Mouse (Mus musculus): Measurements from ENCODE around the gene Prkca. TPM values are rescaled to one million over a fixed set of nuclear protein-coding genes. Genes with fewer than 3 reads are reported as not detected.

The Prkca gene
- total and polyA plus RNA-seq, 3 experiments: 11.6 to 33.4 (median 32.2) TPM

DNA sequence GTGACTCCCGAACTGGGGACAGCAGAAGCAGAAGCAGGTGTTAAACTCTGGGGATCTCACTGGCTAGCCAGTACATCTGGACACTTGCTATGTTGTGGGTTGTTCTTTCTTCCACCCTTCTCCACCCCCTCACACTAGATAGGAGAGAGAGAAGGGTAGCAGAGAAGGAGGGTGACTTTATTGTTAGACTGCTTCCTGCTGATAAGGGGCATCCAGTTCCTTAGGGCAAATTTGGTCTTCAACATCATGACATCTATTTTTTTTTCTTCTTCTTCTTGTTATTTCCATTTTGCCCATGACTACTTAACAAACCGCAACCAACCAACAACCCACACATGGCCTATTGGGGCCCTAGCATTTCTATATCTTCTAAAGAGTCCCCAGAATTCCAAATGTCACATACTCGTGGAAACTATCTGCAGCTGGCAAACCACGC is 97.4 kb downstream of the Prkca start:
- H3K4me3 ChIP-seq: no peak overlapping the region
- H3K27me3 ChIP-seq (ENCODE audit: control insufficient read depth, insufficient read depth, low read length): no peaks in the 10 kb centered on the region
- TF ChIP-seq EP300 (IDR thresholded peaks at IDR 0.05; ENCODE audit: insufficient read depth, low read depth, low read length): no peak
- TF ChIP-seq CTCF (IDR thresholded peaks at IDR 0.05): no peak
- no peak for TF ChIP-seq POLR2A (IDR thresholded peaks at IDR 0.05; ENCODE audit: insufficient read depth, low read depth, low read length)
- DNase-seq: no peak
- H3K4me1 ChIP-seq (ENCODE audit: control insufficient read depth, insufficient read depth, low read length): peaks cover 7% of the 10 kb centered on the region
- WGBS: 51% methylated on average over 4 of the region's 4 CpGs
- no peak overlapping the region for H3K27ac ChIP-seq
- intact Hi-C loops (cut with DNase I): no loop called here
- H3K79me2 ChIP-seq (replicated peaks; ENCODE audit: control insufficient read depth, insufficient read depth, low read length): no peaks in the 10 kb centered on the region
- no peaks in the 10 kb centered on the region for H3K36me3 ChIP-seq (ENCODE audit: control insufficient read depth, insufficient read depth, low read length)
- no peak overlapping the region for H3K9ac ChIP-seq (ENCODE audit: low read depth, low read length)

DNA sequence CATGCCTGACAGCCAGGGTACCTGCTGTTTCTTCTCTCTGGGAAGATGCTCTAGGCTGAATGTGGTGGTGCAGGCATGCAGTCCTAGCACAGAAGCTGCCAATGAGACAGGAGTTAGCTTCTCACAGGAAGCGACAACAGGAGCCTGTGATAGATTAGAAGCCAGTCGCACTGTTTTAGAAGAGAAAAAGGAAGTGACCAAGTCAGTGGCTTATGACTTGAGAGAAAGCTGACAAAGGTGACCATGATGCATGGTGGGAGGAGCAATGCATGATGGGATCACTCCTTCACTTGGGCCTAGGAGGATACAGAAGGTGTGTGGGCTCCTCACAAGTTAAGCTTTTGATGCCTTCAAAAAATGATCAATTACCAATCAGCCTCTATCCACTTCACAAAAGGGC is 99.5 kb downstream of the Prkca start:
- H3K4me3 ChIP-seq: no peak overlapping the region
- H3K27me3 ChIP-seq (ENCODE audit: control insufficient read depth, insufficient read depth, low read length): no peaks in the 10 kb centered on the region
- H3K79me2 ChIP-seq (replicated peaks; ENCODE audit: control insufficient read depth, insufficient read depth, low read length): no peaks in the 10 kb centered on the region; the same call in 1 of the 2 replicates
- H3K36me3 ChIP-seq (ENCODE audit: control insufficient read depth, insufficient read depth, low read length): no peaks in the 10 kb centered on the region
- no peak for DNase-seq
- intact Hi-C loops (cut with DNase I): no loop called here
- no peak overlapping the region for H3K9ac ChIP-seq (ENCODE audit: low read depth, low read length)
- peaks cover 7% of the 10 kb centered on the region for H3K4me1 ChIP-seq (ENCODE audit: control insufficient read depth, insufficient read depth, low read length)
- no peak overlapping the region for H3K27ac ChIP-seq
- 44% methylated on average over 2 of the region's 2 CpGs for WGBS
- TF ChIP-seq EP300 (IDR thresholded peaks at IDR 0.05; ENCODE audit: insufficient read depth, low read depth, low read length) (no peak), CTCF (IDR thresholded peaks at IDR 0.05) (no peak), POLR2A (IDR thresholded peaks at IDR 0.05; ENCODE audit: insufficient read depth, low read depth, low read length) (no peak)

GRCm38 (mm10) chr11:108243633-108244032 is 100.1 kb downstream of the Prkca start:
- TF ChIP-seq CTCF (IDR thresholded peaks at IDR 0.05): no peak
- TF ChIP-seq EP300 (IDR thresholded peaks at IDR 0.05; ENCODE audit: insufficient read depth, low read depth, low read length): no peak
- no peak for TF ChIP-seq POLR2A (IDR thresholded peaks at IDR 0.05; ENCODE audit: insufficient read depth, low read depth, low read length)
- Histone ChIP-seq H3K4me3 (no peak overlapping the region), H3K27me3 (ENCODE audit: control insufficient read depth, insufficient read depth, low read length) (no peaks in the 10 kb centered on the region), H3K36me3 (ENCODE audit: control insufficient read depth, insufficient read depth, low read length) (no peaks in the 10 kb centered on the region), H3K4me1 (ENCODE audit: control insufficient read depth, insufficient read depth, low read length) (peaks cover 7% of the 10 kb centered on the region), H3K79me2 (replicated peaks; ENCODE audit: control insufficient read depth, insufficient read depth, low read length) (no peaks in the 10 kb centered on the region; the same call in 1 of the 2 replicates), H3K27ac (no peak overlapping the region), H3K9ac (ENCODE audit: low read depth, low read length) (no peak overlapping the region)
- 82% methylated on average over 2 of the region's 2 CpGs for WGBS
- DNase-seq: no peak
- intact Hi-C loops (cut with DNase I): no loop called here

GRCm38 (mm10) chr11:108240924-108241498 is 102.7 kb downstream of the Prkca start:
- Histone ChIP-seq H3K79me2 (replicated peaks; ENCODE audit: control insufficient read depth, insufficient read depth, low read length) (no peaks in the 10 kb centered on the region; the same call in 1 of the 2 replicates), H3K27ac (no peak overlapping the region), H3K27me3 (ENCODE audit: control insufficient read depth, insufficient read depth, low read length) (no peaks in the 10 kb centered on the region), H3K4me3 (no peak overlapping the region), H3K9ac (ENCODE audit: low read depth, low read length) (no peak overlapping the region), H3K4me1 (ENCODE audit: control insufficient read depth, insufficient read depth, low read length) (peaks cover 2% of the 10 kb centered on the region), H3K36me3 (ENCODE audit: control insufficient read depth, insufficient read depth, low read length) (no peaks in the 10 kb centered on the region)
- no peak for DNase-seq
- no peak for TF ChIP-seq CTCF (IDR thresholded peaks at IDR 0.05)
- TF ChIP-seq EP300 (IDR thresholded peaks at IDR 0.05; ENCODE audit: insufficient read depth, low read depth, low read length): no peak
- no peak for TF ChIP-seq POLR2A (IDR thresholded peaks at IDR 0.05; ENCODE audit: insufficient read depth, low read depth, low read length)
- intact Hi-C loops (cut with DNase I): no loop called here
- 76% methylated on average over 11 of the region's 11 CpGs for WGBS

GRCm38 (mm10) chr11:108239173-108239572 is 104.6 kb downstream of the Prkca start:
- DNase-seq: no peak
- no peak overlapping the region for H3K4me3 ChIP-seq
- TF ChIP-seq EP300 (IDR thresholded peaks at IDR 0.05; ENCODE audit: insufficient read depth, low read depth, low read length): no peak
- TF ChIP-seq POLR2A (IDR thresholded peaks at IDR 0.05; ENCODE audit: insufficient read depth, low read depth, low read length): no peak
- TF ChIP-seq CTCF (IDR thresholded peaks at IDR 0.05): no peak
- H3K36me3 ChIP-seq (ENCODE audit: control insufficient read depth, insufficient read depth, low read length): no peaks in the 10 kb centered on the region
- H3K9ac ChIP-seq (ENCODE audit: low read depth, low read length): no peak overlapping the region
- no peaks in the 10 kb centered on the region for H3K4me1 ChIP-seq (ENCODE audit: control insufficient read depth, insufficient read depth, low read length)
- no peak overlapping the region for H3K27ac ChIP-seq
- no peaks in the 10 kb centered on the region for H3K27me3 ChIP-seq (ENCODE audit: control insufficient read depth, insufficient read depth, low read length)
- intact Hi-C loops (cut with DNase I): no loop called here
- no peaks in the 10 kb centered on the region; the same call in 1 of the 2 replicates for H3K79me2 ChIP-seq (replicated peaks; ENCODE audit: control insufficient read depth, insufficient read depth, low read length)
- 65% methylated on average over 4 of the region's 4 CpGs for WGBS

GRCm38 (mm10) chr11:108236754-108237428 is 106.8 kb downstream of the Prkca start:
- no peak for DNase-seq
- 82% methylated on average over 10 of the region's 10 CpGs for WGBS
- no peaks in the 10 kb centered on the region for H3K27me3 ChIP-seq (ENCODE audit: control insufficient read depth, insufficient read depth, low read length)
- H3K4me3 ChIP-seq: no peak overlapping the region
- TF ChIP-seq EP300 (IDR thresholded peaks at IDR 0.05; ENCODE audit: insufficient read depth, low read depth, low read length) (no peak), CTCF (IDR thresholded peaks at IDR 0.05) (no peak), POLR2A (IDR thresholded peaks at IDR 0.05; ENCODE audit: insufficient read depth, low read depth, low read length) (no peak)
- no peaks in the 10 kb centered on the region for H3K4me1 ChIP-seq (ENCODE audit: control insufficient read depth, insufficient read depth, low read length)
- no peaks in the 10 kb centered on the region; the same call in 1 of the 2 replicates for H3K79me2 ChIP-seq (replicated peaks; ENCODE audit: control insufficient read depth, insufficient read depth, low read length)
- no peak overlapping the region for H3K9ac ChIP-seq (ENCODE audit: low read depth, low read length)
- no peaks in the 10 kb centered on the region for H3K36me3 ChIP-seq (ENCODE audit: control insufficient read depth, insufficient read depth, low read length)
- H3K27ac ChIP-seq: no peak overlapping the region
- intact Hi-C loops (cut with DNase I): no loop called here

All from heart, adult 2 months (tissue).